Mouse (Mus musculus) hindlimb bud, embryonic 11.5 days (tissue): ENCODE measurements around the gene Mobp.

Experiments
- DNase-seq: peaks from one replicate; pipeline ENCODE4 v3.0.0-alpha.2; 2012; ENCODE audit warnings: low read depth, low spot score; ENCODE audit errors: extremely low spot score

Gene Mobp

DNA sequence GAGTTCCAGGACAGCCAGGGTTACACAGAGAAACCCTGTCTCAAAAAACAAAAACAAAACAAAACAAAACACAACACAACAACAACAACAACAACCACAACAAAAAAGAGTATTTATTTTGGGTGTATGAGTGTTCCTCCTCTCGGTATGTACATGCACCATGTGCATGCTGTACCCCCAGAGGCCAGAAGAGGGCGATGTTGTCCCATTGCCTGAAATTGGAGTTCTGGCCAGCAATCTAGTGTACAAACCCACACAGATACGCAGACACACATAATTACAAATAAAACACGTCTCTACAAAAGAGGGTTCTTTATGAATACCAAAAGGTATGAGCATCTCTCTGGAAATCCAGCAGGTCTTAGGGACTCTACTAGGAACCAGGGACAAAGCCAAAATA is 60.6 kb downstream of the Mobp start:
- DNase-seq = no peak

DNA sequence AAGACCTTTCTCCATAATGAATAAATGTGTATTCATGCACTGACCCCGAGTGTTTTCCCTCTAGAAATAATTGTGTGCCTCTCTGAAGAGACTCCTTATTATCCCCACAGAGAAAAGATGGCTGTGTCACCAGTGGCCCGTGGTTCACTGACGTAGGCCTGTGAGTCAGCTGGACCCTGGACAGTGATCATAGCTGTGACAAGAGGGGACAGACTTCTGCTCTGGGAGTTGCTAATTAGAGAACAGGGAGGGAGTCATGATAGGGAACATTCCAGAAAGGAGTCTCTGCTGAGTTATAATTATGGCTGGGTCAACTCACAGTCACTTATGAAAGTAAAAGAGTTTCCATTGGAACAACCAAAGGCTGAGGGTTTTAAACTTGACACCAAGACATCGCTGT is 61.4 kb downstream of the Mobp start:
- no peak for DNase-seq

DNA sequence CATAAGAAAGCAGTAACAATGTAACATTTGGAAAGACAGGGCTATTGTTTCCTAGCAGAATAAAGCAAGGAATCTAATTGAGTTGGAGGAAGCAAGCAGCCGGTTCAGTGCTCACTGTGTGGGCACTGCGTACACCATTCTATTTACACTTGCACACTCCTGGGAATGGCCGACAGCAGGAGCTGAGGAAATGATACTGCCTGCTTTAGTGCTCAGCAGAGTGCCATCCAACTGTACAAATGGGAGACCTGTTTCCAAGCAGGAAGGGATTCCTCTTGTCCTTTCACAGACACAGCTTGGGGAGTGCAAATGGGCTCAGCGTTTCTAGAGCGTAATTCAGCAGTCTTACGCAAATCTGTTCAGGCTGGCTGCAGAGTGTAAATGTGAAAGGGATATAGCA is 63.4 kb downstream of the Mobp start:
- DNase-seq = no peak

DNA sequence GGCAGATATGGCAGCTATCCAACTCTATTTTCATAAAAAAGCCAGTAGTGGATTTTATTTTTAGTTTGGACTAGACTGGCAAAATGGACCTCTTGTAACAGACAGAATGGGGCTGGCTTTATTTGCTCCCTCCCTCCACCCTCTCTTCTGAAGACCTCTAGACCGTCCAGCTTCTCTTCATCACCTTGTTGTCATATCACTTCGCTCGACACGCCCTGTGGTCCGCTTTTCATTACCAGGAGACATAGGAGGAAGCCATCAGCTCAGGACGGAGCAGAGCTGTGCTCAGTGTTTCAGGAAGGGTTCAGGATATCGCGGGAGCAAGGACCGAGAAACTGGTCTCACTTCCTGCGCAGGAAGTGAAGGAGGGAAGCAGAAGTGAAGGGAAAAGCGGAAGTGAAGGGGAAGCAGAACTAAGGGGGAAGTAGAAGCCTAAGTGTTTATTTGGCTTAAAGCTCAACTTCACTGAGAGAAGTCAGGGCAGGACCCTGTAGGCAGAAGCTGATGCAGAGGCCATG is 65.5 kb downstream of the Mobp start:
- no peak for DNase-seq

DNA sequence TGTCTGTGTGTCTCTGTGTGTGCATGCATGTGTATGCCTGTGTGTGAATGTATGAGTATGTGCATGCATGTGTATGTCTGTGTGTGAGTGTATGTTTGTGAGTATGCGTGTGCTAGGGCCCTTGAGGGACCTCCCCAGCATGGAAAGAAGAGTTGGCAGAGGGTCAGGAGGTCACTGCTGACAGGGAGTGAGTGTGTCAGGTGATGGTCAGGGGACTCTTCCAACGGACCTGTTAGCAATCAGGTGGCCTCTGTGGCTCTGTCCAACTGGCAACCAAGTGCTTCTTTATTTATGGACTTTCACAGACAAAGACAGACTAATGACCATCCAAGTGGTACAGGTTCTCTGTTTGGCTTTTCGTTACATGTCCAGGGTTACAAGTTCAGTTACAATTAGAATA is 69.9 kb downstream of the Mobp start:
- DNase-seq = no peak
